Mouse (Mus musculus) liver, postnatal 0 days (tissue): ENCODE results near the gene F11r.

ENCODE experiments used
- CTCF ChIP-seq: sonication (generic); IDR thresholded peaks from 2 replicates; pipeline ENCODE4 v1.5.1; 2016; ENCODE audit warnings: antibody characterized with exemption, low read depth
- EP300 ChIP-seq: IDR thresholded peaks from 2 replicates; pipeline ENCODE4 v1.6.1; 2016; ENCODE audit warnings: antibody characterized with exemption, low read depth, mild to moderate bottlenecking

- no peak for TF ChIP-seq EP300
- no peak for TF ChIP-seq CTCF
Measured at GRCm38 (mm10) chr1:171469678-171470077, 32.3 kb downstream of the F11r start.
